Mouse (Mus musculus) lung, postnatal 10 days (tissue): ENCODE measurements around the gene Kndc1.
A peak's percentile ranks its signal among the peaks of the same experiment; 100 is the strongest.

Experiments
- DNase-seq: peaks from one replicate; pipeline ENCODE4 v3.0.0; 2021

Kndc1 gene

DNA sequence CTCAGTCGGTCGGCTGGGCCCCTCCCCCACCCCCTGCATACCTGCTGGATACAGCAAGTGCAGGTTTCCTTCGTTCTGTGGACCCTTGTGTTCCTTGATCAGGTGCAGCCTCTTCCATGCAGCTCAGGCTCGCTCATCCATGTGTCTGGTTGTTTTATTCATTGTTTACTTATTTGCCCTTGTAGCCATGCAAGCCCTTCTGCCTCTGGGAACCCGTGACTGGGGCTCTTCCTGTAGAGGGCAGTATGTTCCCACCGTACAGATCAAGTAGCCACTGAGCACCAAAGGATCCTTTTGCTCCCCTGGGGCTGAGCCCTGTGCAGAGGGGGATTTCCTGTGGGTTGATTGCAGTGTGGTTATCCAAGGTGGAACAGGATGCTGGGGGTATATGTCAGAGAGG, 11.2 kb downstream of the Kndc1 start:
- DNase-seq = peak; percentile 59

- no peak for DNase-seq
These were observed 13.7 kb downstream of the Kndc1 start for GRCm38 (mm10) chr7:139908176-139908575.

DNA sequence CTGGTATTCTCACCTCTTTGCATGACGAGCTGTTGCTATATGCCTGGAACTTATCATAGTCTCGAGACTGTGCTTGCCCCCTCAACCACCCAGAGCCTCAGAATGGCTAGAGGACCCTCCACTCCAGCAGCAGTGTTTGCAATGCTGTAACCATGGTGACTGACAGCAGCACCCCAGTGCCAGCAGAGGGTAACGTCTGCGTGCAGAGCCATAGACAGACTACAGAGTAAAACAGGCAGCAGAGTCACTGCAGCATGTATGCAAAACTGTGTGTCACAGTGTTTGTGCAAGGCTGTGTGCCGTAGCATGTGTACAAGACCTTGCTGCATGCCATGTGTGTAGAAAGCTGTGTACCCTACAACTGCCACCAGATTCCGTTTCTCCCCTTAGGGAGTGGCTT, 15.0 kb downstream of the Kndc1 start:
- no peak for DNase-seq

GRCm38 (mm10) chr7:139910204-139910835, 15.8 kb downstream of the Kndc1 start:
- DNase-seq = no peak

GRCm38 (mm10) chr7:139914141-139915047, 19.9 kb downstream of the Kndc1 start:
- peak; percentile 17 for DNase-seq

DNA sequence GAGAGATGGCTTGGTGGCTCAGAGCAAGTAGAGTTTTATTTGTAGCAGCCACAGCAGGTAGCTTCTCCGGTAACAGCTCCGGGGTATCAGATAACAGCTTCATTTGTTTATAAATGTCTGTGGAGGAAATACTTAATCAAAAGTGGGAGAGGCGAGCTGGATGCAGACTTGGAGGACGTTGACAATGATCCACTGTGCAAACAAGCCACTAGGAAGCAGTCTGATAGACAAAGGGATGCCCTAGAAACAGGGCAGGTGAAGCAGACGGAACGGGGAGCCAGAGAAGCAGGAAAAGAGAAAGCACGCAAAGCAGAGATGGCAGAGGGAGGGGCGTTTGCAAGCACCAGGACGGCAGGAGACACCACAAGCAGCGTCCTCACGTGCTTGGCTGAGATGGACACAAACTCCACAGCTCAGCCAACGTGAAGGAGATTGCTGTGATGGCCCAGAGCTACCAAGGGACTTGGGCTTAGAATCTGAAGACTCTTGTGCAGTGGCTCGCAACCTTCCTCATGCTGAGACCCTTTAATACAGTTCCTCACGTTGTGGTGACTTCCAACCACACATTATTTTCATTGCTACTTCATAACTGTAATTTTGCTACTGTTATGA, 21.3 kb downstream of the Kndc1 start:
- DNase-seq = no peak

GRCm38 (mm10) chr7:139916345-139916744, 21.8 kb downstream of the Kndc1 start:
- DNase-seq = no peak

DNA sequence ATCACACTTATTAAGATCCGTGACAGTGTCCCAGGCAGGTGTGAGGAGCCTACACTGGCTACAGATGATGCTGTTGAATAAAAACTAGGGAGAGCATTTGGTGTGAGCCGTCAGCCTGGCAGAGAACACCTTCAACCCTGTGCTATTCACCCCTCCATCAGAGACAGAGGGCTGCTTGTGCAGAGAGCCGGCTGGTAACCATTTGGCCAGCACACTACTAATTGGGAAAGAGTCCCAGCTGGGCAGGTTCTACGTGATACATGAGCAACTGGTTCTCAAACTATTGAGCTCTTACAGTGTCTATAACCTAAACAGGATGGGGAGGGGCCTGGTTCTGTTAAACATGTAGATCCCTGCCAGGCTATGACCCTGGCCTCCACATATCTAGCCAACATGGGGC, 23.8 kb downstream of the Kndc1 start:
- DNase-seq = no peak

- peak; percentile 40 for DNase-seq
These were observed 36.2 kb downstream of the Kndc1 start for GRCm38 (mm10) chr7:139930732-139931131.

- no peak for DNase-seq
These were observed 42.2 kb downstream of the Kndc1 start for GRCm38 (mm10) chr7:139936705-139937104.

DNA sequence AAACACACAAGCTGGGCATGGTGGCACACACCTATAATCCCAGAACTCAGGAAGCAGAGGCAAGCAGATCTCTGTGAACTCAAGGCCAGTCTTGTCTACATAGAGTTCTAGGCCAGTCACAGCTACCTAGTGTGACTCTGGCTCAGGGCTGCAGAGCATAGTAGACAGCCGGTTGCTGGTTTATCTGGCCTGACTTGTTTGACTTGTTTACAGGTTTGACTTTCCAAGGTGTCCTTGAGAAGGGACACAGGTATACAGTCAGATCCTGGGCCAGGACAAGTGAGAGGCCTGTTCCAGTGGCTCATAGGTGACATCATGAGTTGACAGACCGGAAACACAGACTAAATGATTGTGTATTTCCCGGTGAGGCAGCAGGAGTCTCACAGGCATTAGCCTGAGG, 42.6 kb downstream of the Kndc1 start:
- DNase-seq = no peak

DNA sequence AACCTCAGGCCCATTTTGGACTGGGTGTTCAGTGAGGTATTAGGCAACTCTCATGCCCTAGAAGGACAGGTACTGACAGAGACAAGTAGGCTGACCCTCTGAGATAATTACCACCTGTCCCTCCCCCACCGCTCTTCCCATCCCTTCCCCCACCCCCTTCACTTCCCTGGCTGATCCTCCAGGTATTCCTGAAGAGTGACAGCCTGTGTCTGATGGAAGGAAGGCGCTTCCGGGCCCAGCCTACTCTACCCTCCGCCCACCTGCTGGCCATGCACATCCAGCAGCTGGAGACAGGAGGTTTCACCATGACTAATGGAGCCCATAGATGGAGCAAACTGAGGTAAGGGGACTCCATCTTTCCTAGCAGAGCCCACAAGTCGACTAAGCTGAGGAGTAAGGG, 43.3 kb downstream of the Kndc1 start:
- no peak for DNase-seq

DNA sequence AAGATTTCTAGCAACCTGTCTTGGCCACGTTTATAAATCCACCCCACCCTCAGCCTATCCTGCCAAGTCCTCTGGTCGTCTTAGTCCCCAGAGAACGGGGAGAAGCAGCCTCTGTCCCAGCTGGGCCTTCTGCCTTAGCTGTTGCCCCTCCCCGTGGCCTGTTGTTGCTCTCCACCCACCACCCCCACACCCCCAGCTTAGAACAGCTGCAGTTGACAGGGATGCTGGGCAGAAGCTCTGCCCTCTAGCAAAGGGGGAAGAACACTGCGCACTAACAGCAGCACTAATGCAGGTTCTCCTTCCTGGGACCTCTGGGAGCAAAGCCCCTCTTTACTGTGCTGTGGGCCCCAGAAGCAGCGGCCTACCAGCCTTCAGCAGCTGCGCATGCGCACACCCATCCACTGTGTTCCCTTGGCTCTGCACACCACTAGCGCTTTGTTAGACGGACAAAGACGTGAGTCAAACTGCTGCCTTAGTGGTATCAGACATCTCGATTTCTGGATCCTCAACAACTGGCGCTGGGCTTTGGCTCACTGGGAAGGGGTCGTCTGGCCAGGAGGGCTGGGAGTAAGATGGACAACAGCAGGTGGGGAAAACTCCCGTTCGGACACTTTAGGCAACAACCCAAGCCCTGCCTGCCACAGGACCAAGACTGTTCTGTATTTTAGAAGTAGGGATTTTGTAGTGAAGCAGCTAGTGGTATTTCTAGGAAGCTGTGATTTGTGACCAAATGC, 46.1 kb downstream of the Kndc1 start:
- no peak for DNase-seq

DNA sequence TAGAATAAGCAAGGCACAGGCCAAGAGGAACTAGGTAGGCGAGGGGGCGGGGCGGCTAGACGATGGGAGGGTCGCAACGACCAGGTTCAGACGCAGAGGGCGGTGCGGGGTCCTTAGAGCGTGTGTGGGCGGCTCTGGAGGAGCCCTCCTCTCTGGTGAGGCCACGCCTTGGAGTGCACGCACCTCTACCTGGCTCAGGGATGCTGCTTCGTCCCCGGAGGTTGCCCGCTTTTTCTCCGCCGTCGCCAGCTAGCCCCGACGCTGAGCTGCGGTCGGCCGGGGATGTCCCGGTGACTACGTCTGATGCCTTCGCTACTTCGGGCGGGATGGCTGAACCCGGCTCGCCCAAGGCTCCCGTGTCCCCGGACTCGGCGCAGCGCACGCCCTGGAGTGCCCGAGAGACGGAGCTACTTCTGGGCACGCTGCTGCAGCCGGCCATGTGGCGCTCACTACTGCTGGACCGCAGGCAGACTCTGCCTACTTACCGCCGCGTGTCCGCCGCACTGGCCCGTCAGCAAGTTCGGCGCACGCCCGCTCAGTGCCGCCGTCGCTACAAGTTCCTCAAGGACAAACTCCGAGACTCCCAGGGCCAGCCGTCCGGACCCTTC, 49.3 kb downstream of the Kndc1 start, which contains the start of gene Utf1:
Utf1 (plus strand) TSS at position 116 of the 608 bp plus-strand sequence.
- DNase-seq = peak; percentile 22

DNA sequence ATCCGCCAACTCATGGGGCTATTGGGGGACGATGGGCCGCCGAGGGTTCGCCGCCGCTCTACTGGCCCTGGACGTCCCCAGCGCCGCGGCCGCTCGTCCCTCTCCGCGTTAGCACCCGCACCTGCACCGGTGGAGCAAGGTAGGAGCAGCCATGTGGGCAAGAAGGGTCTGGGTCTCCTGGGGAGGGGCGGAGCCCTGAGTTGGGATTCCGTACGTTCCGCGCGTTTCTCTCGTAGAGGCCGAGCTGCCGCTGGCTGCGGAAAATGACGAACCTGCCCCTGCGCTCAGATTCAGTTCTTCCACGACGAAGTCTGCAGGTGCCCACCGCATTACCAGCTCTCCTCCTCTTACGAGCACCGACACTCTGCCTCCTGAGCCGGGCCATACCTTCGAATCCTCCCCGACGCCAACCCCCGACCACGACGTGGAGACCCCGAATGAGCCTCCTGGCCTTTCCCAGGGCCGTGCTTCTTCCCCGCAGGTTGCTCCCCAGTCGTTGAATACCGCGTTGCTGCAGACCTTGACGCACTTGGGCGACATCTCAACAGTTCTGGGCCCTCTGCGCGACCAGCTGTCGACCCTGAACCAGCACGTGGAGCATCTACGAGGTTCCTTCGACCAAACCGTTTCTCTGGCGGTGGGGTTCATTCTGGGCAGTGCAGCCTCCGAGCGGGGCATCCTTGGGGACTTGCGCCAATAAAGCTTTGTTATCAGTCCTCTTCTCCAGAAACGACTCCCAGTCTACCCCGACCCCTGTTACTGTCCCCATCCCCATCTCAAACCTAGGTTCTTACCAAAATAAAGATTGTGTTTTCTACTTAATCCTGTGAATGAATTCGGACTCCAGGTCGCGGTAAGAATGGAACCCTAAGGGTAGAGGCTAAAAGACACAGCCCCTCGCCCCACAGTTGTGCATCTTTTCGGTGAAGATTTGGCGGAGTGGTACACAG, 50.1 kb downstream of the Kndc1 start:
- no peak for DNase-seq

DNA sequence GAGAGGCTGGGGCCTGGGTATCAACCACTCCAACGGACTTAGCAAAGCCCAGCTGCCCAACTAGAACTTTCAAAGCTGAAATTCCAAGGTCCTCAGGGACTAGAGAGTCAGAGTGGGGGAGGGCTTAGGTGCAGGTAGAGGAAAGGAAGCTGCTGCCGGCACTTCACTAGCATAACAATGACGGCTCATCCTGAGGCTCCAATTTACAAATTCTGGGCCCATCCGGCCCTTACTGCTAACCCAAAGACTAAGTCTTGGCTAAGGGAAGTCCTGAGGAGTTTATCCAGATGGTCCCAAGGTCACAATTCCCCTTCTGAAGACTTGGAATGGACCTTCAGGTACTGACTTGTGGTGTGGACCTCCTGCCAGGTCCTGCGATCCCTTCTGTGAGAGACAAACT, 51.0 kb downstream of the Kndc1 start:
- no peak for DNase-seq

DNA sequence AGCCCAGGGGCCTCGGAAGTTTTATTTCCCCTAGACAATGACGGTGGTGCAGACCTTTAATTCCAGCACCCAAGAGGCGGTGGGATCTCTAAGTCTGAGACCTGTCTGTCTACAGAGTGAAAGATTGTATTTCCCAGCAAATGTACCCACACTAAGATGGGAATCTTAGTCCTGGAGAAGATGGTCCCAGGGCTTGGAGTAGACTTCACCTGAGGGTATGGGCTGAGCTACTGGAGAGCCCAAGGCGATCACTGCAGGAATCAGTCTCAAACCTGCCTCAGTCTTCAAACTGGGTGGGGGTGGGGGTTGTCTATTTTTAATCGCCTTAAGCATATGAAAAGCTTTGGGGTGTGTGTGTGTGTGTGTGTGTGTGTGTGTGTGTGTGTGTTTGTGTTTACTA, 51.5 kb downstream of the Kndc1 start:
- no peak for DNase-seq

- peak; percentile 81 for DNase-seq
These were observed 55.4 kb downstream of the Kndc1 start for GRCm38 (mm10) chr7:139949893-139950282.

DNA sequence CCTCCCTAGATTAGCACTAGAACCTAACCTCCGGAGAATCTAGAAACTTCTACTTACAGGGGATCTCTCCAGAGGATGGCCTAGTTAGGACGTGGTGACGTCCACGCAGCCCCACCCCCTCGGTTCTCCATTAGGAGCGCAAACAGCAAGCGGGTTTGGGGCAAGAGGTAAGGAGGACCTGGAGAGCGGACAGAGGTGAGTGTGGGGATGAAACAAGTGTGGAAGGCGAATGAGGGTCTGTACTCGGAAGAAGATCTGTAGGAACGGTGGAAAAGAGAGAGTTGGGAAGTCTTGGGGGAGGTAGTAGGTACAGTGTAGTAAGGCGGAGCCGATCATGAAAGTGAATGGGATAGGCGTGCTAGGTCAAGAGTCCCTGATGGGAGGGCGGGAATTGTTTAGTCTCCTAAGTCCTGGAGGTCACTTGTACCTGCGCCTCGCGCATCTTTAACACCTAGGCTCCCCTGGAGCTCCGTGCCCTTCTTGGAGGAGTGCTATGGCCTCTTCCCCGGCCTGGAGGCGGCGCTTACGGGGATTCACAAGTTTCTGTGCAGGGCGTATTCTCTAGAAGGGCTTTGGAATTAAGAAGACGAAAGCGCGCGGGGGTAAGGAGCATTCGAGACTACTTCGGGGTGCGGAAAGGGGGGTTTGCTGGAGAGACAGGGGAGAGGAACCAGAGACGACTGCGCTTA, 55.9 kb downstream of the Kndc1 start:
- peak; percentile 56 for DNase-seq

DNA sequence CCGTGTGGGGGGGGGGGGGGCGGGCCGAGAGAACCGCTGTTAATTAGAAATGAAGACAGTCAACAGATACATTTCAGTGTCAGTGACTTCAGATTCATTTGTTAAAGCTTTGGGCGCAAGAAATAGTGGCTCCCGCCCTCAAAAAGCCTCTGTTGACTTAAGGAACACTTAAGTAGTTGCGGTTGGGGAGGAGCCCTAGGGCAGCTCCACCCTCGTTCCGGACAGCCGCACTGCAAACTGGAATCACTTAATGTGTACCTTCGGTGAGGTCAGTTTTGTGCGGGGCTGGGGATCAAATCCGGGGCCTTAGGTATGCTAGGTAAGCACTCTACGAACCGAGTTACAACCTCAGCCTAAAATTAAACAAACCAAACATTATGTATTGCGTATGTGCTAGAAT, 56.6 kb downstream of the Kndc1 start:
- DNase-seq = peak; percentile 52
